Mouse (Mus musculus): ENCODE results near the gene Slc6a9.

The Slc6a9 gene

GRCm38 (mm10) chr4:117873615-117874014 lies 39.3 kb downstream of the Slc6a9 start:
- DNase-seq (ENCODE audit: low read depth, low spot score), result no peak

GRCm38 (mm10) chr4:117878301-117878700 lies 44.0 kb downstream of the Slc6a9 start:
- DNase-seq (ENCODE audit: low read depth, low spot score), result no peak

- DNase-seq (ENCODE audit: low read depth, low spot score), result no peak
Observed at GRCm38 (mm10) chr4:117878703-117879102, 44.4 kb downstream of the Slc6a9 start.

- DNase-seq (ENCODE audit: low read depth, low spot score), result peak; percentile 72
Observed at GRCm38 (mm10) chr4:117882701-117883691, 48.7 kb downstream of the Slc6a9 start, which contains the start of gene B4galt2. B4galt2 (minus strand) TSS chr4:117883487.

- no peak for DNase-seq (ENCODE audit: low read depth, low spot score)
Observed at GRCm38 (mm10) chr4:117884146-117884545, 49.8 kb downstream of the Slc6a9 start.

- no peak for DNase-seq (ENCODE audit: low read depth, low spot score)
Observed at GRCm38 (mm10) chr4:117885093-117885492, 50.8 kb downstream of the Slc6a9 start.

- DNase-seq (ENCODE audit: low read depth, low spot score), result no peak
Observed at GRCm38 (mm10) chr4:117885994-117886393, 51.7 kb downstream of the Slc6a9 start.

- peak; percentile 54 for DNase-seq (ENCODE audit: low read depth, low spot score)
Observed at GRCm38 (mm10) chr4:117886644-117887043, 52.3 kb downstream of the Slc6a9 start.

- peak; percentile 91 for DNase-seq (ENCODE audit: low read depth, low spot score)
Observed at GRCm38 (mm10) chr4:117887133-117887532, 52.8 kb downstream of the Slc6a9 start, which contains the start of gene Atp6v0b. Atp6v0b (minus strand) TSS chr4:117887333.

- DNase-seq (ENCODE audit: low read depth, low spot score), result no peak
Observed at GRCm38 (mm10) chr4:117887920-117888319, 53.6 kb downstream of the Slc6a9 start.

GRCm38 (mm10) chr4:117889471-117889870 lies 55.2 kb downstream of the Slc6a9 start:
- DNase-seq (ENCODE audit: low read depth, low spot score), result no peak

GRCm38 (mm10) chr4:117890031-117890430 lies 55.7 kb downstream of the Slc6a9 start:
- no peak for DNase-seq (ENCODE audit: low read depth, low spot score)

- no peak for DNase-seq (ENCODE audit: low read depth, low spot score)
Observed at GRCm38 (mm10) chr4:117890750-117891149, 56.4 kb downstream of the Slc6a9 start.

- peak; percentile 97 for DNase-seq (ENCODE audit: low read depth, low spot score)
Observed at GRCm38 (mm10) chr4:117891738-117892161, 57.4 kb downstream of the Slc6a9 start, which contains the start of gene Dph2. Dph2 (minus strand) TSS chr4:117892032.

- peak; percentile 66 for DNase-seq (ENCODE audit: low read depth, low spot score)
Observed at GRCm38 (mm10) chr4:117893376-117893775, 59.1 kb downstream of the Slc6a9 start.

- no peak for DNase-seq (ENCODE audit: low read depth, low spot score)
Observed at GRCm38 (mm10) chr4:117894601-117895000, 60.3 kb downstream of the Slc6a9 start.

- no peak for DNase-seq (ENCODE audit: low read depth, low spot score)
Observed at GRCm38 (mm10) chr4:117895339-117895738, 61.0 kb downstream of the Slc6a9 start.

- DNase-seq (ENCODE audit: low read depth, low spot score), result no peak
Observed at GRCm38 (mm10) chr4:117896031-117896430, 61.7 kb downstream of the Slc6a9 start.

GRCm38 (mm10) chr4:117898111-117898510 lies 63.8 kb downstream of the Slc6a9 start:
- DNase-seq (ENCODE audit: low read depth, low spot score), result no peak

- no peak for DNase-seq (ENCODE audit: low read depth, low spot score)
Observed at GRCm38 (mm10) chr4:117904094-117904493, 69.8 kb downstream of the Slc6a9 start.

- DNase-seq (ENCODE audit: low read depth, low spot score), result no peak
Observed at GRCm38 (mm10) chr4:117904761-117905160, 70.5 kb downstream of the Slc6a9 start.

GRCm38 (mm10) chr4:117906196-117906595 lies 71.9 kb downstream of the Slc6a9 start:
- DNase-seq (ENCODE audit: low read depth, low spot score), result no peak
